Mouse (Mus musculus): ENCODE data around the gene Trp53i11. TPM values are rescaled to one million over a fixed set of nuclear protein-coding genes. Genes with fewer than 3 reads are reported as not detected.
A peak's percentile ranks its signal among the peaks of the same experiment; 100 is the strongest.

Gene Trp53i11
- total and polyA plus RNA-seq, 2 experiments from 2014 or later = 17.4 to 77.2 TPM

DNA sequence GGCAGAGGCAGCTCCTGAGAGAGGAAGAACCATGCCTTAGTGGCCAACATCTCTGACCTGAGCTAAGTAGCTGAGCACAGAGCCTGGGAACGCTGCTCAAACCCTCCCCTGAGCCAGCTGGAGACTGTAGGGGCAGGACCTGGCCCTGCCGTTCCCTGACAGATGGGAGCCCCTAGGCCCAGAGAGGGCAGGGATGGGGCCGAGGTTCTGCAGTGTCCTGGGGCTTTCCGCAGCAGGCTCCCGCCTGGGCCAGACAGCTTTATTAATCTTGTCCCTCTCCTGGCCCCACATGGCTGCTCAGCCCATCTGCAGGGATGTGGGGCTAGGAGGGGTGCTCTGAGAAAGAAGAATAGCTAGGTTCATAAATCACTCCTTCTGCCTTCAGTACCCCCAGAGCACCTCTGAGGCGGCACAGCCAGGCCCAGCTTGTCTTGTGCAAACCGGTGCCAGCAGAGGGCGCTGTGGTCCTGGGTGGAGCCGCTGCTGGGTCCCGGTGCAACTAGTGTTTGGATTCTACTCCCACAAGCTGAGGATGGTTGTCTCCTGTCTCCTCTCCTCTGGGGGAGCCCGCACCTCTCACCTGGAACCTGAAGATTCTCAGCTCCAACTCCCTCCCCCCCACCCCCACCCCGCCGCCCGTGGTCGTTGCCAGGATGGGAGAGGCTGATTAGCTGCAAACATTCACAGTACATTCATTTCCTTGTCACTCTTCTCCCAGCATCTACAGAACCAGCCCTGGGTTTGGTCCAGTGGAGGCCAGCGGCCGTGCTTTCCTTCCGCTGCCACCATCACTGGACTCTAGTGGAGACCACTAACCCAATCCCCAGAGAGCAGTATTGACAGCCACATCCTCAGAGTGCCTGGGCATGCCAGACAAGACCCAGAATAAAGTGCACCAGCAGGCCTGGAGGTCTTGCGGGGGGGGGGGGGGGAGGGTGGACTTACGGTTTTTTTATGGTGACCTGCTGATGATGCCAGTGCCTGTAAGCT, 39.6 kb downstream of the Trp53i11 start:
- Histone ChIP-seq H3K4me3 (ENCODE audit: low read depth, low read length) (no peak overlapping the region), H3K9ac (replicated peaks; ENCODE audit: low read depth, low read length) (no peak overlapping the region), H3K27me3 (ENCODE audit: control insufficient read depth, insufficient read depth, low read length) (0 out of 2 replicates have a peak, but pooled peaks cover 3% of the 10 kb centered on the region), H3K36me3 (replicated peaks; ENCODE audit: control insufficient read depth, insufficient read depth, low read length) (peaks cover 5% of the 10 kb centered on the region; the same call in 1 of the 2 replicates), H3K4me2 (ENCODE audit: low read depth, low read length) (no peak overlapping the region), H3K4me1 (ENCODE audit: control insufficient read depth, insufficient read depth) (peaks cover 11% of the 10 kb centered on the region; the same call in 1 of the 2 replicates), H3K9me3 (replicated peaks; ENCODE audit: control insufficient read depth, low read length) (no peaks in the 10 kb centered on the region), H3K27ac (ENCODE audit: low read depth) (no peak overlapping the region)
- DNase-seq (ENCODE audit: low spot score) (peak; percentile 81), ATAC-seq (ENCODE audit: insufficient read depth, low read depth) (peak; percentile 74)
- 23% methylated on average over 20 of the region's 20 CpGs for WGBS
- TF ChIP-seq CTCF (IDR thresholded peaks at IDR 0.05; ENCODE audit: low read depth) (peak; percentile 91), EP300 (IDR thresholded peaks at IDR 0.05; ENCODE audit: low read depth) (no peak)

- Histone ChIP-seq H3K27me3 (ENCODE audit: control insufficient read depth, insufficient read depth, low read length) (0 out of 2 replicates have a peak, but pooled peaks cover 3% of the 10 kb centered on the region), H3K4me3 (ENCODE audit: low read depth, low read length) (no peak overlapping the region), H3K9me3 (replicated peaks; ENCODE audit: control insufficient read depth, low read length) (no peaks in the 10 kb centered on the region), H3K27ac (ENCODE audit: low read depth) (no peak overlapping the region), H3K36me3 (replicated peaks; ENCODE audit: control insufficient read depth, insufficient read depth, low read length) (no peaks in the 10 kb centered on the region), H3K9ac (replicated peaks; ENCODE audit: low read depth, low read length) (no peak overlapping the region), H3K4me1 (ENCODE audit: control insufficient read depth, insufficient read depth) (peaks cover 11% of the 10 kb centered on the region; the same call in 1 of the 2 replicates), H3K4me2 (ENCODE audit: low read depth, low read length) (no peak overlapping the region)
- TF ChIP-seq CTCF (IDR thresholded peaks at IDR 0.05; ENCODE audit: low read depth) (no peak), EP300 (IDR thresholded peaks at IDR 0.05; ENCODE audit: low read depth) (no peak)
- no peak for ATAC-seq (ENCODE audit: insufficient read depth, low read depth)
- DNase-seq (ENCODE audit: low spot score) = no peak
- WGBS = 70% methylated on average over 9 of the region's 9 CpGs
These were observed 40.5 kb downstream of the Trp53i11 start for GRCm38 (mm10) chr2:93227713-93228479.

DNA sequence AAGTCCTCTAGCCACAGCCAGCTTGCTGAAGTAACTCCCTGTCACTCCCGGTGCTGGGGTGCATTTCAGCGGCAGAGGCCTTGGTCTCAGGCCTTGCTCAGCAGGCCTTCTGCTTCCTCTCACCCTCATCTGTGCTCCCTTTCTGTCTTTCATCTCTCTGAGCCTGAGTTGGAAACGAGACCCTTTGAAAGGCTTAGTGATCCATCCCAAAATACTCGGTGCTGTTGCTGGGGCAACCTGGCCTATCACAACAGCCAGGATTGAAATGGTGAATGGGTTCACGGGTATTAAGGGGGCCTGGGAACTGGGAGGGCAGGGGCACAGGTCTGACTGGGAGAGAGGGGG, 41.1 kb downstream of the Trp53i11 start:
- Histone ChIP-seq H3K4me3 (ENCODE audit: low read depth, low read length) (no peak overlapping the region), H3K9me3 (replicated peaks; ENCODE audit: control insufficient read depth, low read length) (no peaks in the 10 kb centered on the region), H3K4me1 (ENCODE audit: control insufficient read depth, insufficient read depth) (peaks cover 11% of the 10 kb centered on the region; the same call in 1 of the 2 replicates), H3K27me3 (ENCODE audit: control insufficient read depth, insufficient read depth, low read length) (0 out of 2 replicates have a peak, but pooled peaks cover 3% of the 10 kb centered on the region), H3K4me2 (ENCODE audit: low read depth, low read length) (no peak overlapping the region), H3K9ac (replicated peaks; ENCODE audit: low read depth, low read length) (no peak overlapping the region), H3K27ac (ENCODE audit: low read depth) (no peak overlapping the region), H3K36me3 (replicated peaks; ENCODE audit: control insufficient read depth, insufficient read depth, low read length) (no peaks in the 10 kb centered on the region)
- no peak for TF ChIP-seq EP300 (IDR thresholded peaks at IDR 0.05; ENCODE audit: low read depth)
- TF ChIP-seq CTCF (IDR thresholded peaks at IDR 0.05; ENCODE audit: low read depth) = no peak
- no peak for ATAC-seq (ENCODE audit: insufficient read depth, low read depth)
- no peak for DNase-seq (ENCODE audit: low spot score)
- WGBS = 42% methylated on average over 5 of the region's 5 CpGs

DNA sequence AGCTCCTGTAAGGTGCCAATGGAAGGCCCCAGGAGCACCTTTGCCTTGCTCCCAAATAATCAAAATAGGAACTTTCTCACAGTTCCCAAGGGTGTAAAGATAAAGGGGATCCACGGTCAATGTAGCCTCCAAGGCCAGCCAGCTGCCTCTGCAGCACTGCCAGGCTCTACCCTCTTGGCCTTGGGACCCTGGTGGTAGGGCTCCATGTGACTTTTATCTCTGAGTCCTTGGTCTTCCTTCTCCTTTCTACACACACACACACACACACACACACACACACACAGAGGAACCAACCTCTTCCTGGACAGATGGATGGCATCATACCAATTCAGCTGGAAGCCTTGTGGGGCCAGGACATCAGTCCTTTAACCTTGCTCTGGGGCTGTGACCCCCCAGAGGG, 44.8 kb downstream of the Trp53i11 start:
- no peak overlapping the region for H3K4me3 ChIP-seq (ENCODE audit: low read depth, low read length)
- H3K9me3 ChIP-seq (replicated peaks; ENCODE audit: control insufficient read depth, low read length) = no peaks in the 10 kb centered on the region; the same call in 1 of the 2 replicates
- no peak for TF ChIP-seq CTCF (IDR thresholded peaks at IDR 0.05; ENCODE audit: low read depth)
- H3K27ac ChIP-seq (ENCODE audit: low read depth) = no peak overlapping the region
- no peaks in the 10 kb centered on the region for H3K27me3 ChIP-seq (ENCODE audit: control insufficient read depth, insufficient read depth, low read length)
- no peak for DNase-seq (ENCODE audit: low spot score)
- no peak overlapping the region for H3K9ac ChIP-seq (replicated peaks; ENCODE audit: low read depth, low read length)
- no peak for ATAC-seq (ENCODE audit: insufficient read depth, low read depth)
- WGBS = 56% methylated on average over 1 of the region's 1 CpGs
- no peak overlapping the region for H3K4me2 ChIP-seq (ENCODE audit: low read depth, low read length)
- no peaks in the 10 kb centered on the region for H3K36me3 ChIP-seq (replicated peaks; ENCODE audit: control insufficient read depth, insufficient read depth, low read length)
- 0 out of 2 replicates have a peak, but pooled peaks cover 6% of the 10 kb centered on the region for H3K4me1 ChIP-seq (ENCODE audit: control insufficient read depth, insufficient read depth)

- 75% methylated on average over 1 of the region's 1 CpGs for WGBS
These were observed 49.7 kb downstream of the Trp53i11 start for GRCm38 (mm10) chr2:93237055-93237454.

More at GRCm38 (mm10) chr2:93237055-93237454, 49.7 kb downstream of the Trp53i11 start:
- no peaks in the 10 kb centered on the region; the same call in 1 of the 2 replicates for H3K9me3 ChIP-seq (replicated peaks; ENCODE audit: control insufficient read depth, low read length)
- H3K27ac ChIP-seq (ENCODE audit: low read depth) = no peak overlapping the region
- H3K9ac ChIP-seq (replicated peaks; ENCODE audit: low read depth, low read length) = no peak overlapping the region
- H3K4me2 ChIP-seq (ENCODE audit: low read depth, low read length) = no peak overlapping the region
- DNase-seq (ENCODE audit: low spot score) (no peak), ATAC-seq (ENCODE audit: insufficient read depth, low read depth) (no peak)
- H3K27me3 ChIP-seq (ENCODE audit: control insufficient read depth, insufficient read depth, low read length) = no peaks in the 10 kb centered on the region
- H3K4me1 ChIP-seq (ENCODE audit: control insufficient read depth, insufficient read depth) = peaks cover 8% of the 10 kb centered on the region
- TF ChIP-seq EP300 (IDR thresholded peaks at IDR 0.05; ENCODE audit: low read depth) (no peak), CTCF (IDR thresholded peaks at IDR 0.05; ENCODE audit: low read depth) (no peak)
- no peaks in the 10 kb centered on the region for H3K36me3 ChIP-seq (replicated peaks; ENCODE audit: control insufficient read depth, insufficient read depth, low read length)
- no peak overlapping the region for H3K4me3 ChIP-seq (ENCODE audit: low read depth, low read length)

Data from heart, postnatal 0 days (tissue).